Mouse (Mus musculus) CH12.LX (cell line): ENCODE data around the gene Gatm.

Experiments used
- CHD1 ChIP-seq: IDR thresholded peaks from 2 replicates; pipeline ENCODE4 v1.6.1; 2012; ENCODE audit warnings: low read depth, low read length, improper control_type of control experiment, inconsistent platforms
- CHD2 ChIP-seq: IDR thresholded peaks from 2 replicates; pipeline ENCODE4 v1.6.1; 2011; ENCODE audit warnings: low read length, improper control_type of control experiment
- CTCF ChIP-seq, 2 experiments: IDR thresholded peaks in 1 of 2; conservative IDR thresholded peaks in 1 of 2; 2 replicates each; pipeline ENCODE4 v1.5.1; 2011 to 2012; ENCODE audit warnings: low read depth in 2 of 2, low read length in 2 of 2, improper control_type of control experiment in 1 of 2, inconsistent platforms in 1 of 2, mild to moderate bottlenecking in 1 of 2, moderate library complexity in 1 of 2
- HCFC1 ChIP-seq: IDR thresholded peaks from 2 replicates; pipeline ENCODE4 v1.6.1; 2012; ENCODE audit warnings: low read depth, mild to moderate bottlenecking, inconsistent platforms, low read length, improper control_type of control experiment
- MAFK ChIP-seq: IDR thresholded peaks from 2 replicates; pipeline ENCODE4 v1.6.1; 2011; ENCODE audit warnings: low read length, improper control_type of control experiment; ENCODE audit not compliant: insufficient replicate concordance
- MEF2A ChIP-seq: IDR thresholded peaks from 2 replicates; pipeline ENCODE4 v1.6.1; 2014; ENCODE audit warnings: low read depth, mild to moderate bottlenecking, inconsistent platforms, low read length, improper control_type of control experiment, borderline replicate concordance
- MXI1 ChIP-seq: IDR thresholded peaks from 2 replicates; pipeline ENCODE4 v1.6.1; 2011; ENCODE audit warnings: mild to moderate bottlenecking, low read depth, low read length, improper control_type of control experiment
- NELFE ChIP-seq: IDR thresholded peaks from 2 replicates; pipeline ENCODE4 v1.6.1; 2011; ENCODE audit warnings: low read depth, low read length, improper control_type of control experiment
- POLR2A ChIP-seq: IDR thresholded peaks from 2 replicates; pipeline ENCODE4 v1.6.1; 2011; ENCODE audit warnings: low read depth, mild to moderate bottlenecking, improper control_type of control experiment, low read length
- TCF12 ChIP-seq: IDR thresholded peaks from 2 replicates; pipeline ENCODE4 v1.6.1; 2014; ENCODE audit warnings: low read depth, mild to moderate bottlenecking, inconsistent platforms, low read length, improper control_type of control experiment
- USF1 ChIP-seq: IDR thresholded peaks from 2 replicates; pipeline ENCODE4 v1.6.1; 2014; ENCODE audit warnings: low read depth, mild to moderate bottlenecking, inconsistent platforms, low read length, improper control_type of control experiment
- ZC3H11A ChIP-seq: IDR thresholded peaks from 2 replicates; pipeline ENCODE4 v1.6.1; 2012; ENCODE audit warnings: low read depth, mild to moderate bottlenecking, inconsistent platforms, low read length, improper control_type of control experiment
- ZKSCAN1 ChIP-seq: IDR thresholded peaks from 2 replicates; pipeline ENCODE4 v1.6.1; 2012; ENCODE audit warnings: low read depth, inconsistent platforms, low read length, improper control_type of control experiment, borderline replicate concordance
- ZMIZ1 ChIP-seq: IDR thresholded peaks from 2 replicates; pipeline ENCODE4 v1.6.1; 2012; ENCODE audit warnings: low read depth, mild to moderate bottlenecking, inconsistent platforms, low read length, improper control_type of control experiment

DNA sequence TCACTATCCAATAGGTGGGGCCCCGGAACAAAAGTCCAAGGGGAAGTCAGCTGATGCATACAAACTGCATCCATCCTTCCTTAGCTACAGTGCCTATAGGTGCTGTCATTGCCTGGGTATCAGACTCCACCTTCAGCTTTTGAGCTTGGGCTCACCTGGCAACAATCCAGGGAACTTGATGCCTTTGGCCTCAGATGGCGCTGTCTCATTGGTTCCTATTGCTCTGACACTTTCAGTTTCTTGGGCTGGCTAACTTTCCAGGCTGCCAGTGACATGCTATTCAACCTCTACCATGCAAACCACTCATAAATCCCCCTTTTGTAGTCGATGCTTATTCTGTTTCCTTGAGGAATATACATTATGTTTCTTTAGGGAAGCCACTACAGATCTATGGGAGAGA lies 24.8 kb downstream of the Gatm start:
- TF ChIP-seq POLR2A (no peak), MAFK (no peak), CTCF (conservative IDR thresholded peaks at IDR 0.05 in 1 of 2, IDR thresholded peaks at IDR 0.05 in 1 of 2; ENCODE audit: low read depth in 2 of 2, low read length in 2 of 2) (peak in 1 of 2 experiments; percentile 33; a peak in 2 of 4 replicates), MEF2A (no peak), NELFE (no peak), ZMIZ1 (no peak), HCFC1 (no peak), ZC3H11A (no peak), CHD1 (no peak), CHD2 (no peak), TCF12 (no peak), ZKSCAN1 (no peak), USF1 (no peak), MXI1 (no peak)
